Mouse (Mus musculus): ENCODE data around the gene Inhbe. TPM values are rescaled to one million over a fixed set of nuclear protein-coding genes. Genes with fewer than 3 reads are reported as not detected.

Inhbe gene
- total and polyA plus RNA-seq, 2 experiments = 7.5 to 22.6 TPM

- Histone ChIP-seq H3K79me2 (ENCODE audit: control insufficient read depth, insufficient read depth, low read length) (no peaks in the 10 kb centered on the region), H3K9ac (ENCODE audit: low read depth, low read length) (no peak within 1 kb of the TSS), H3K27ac (replicated peaks; ENCODE audit: insufficient read depth, low read depth, low read length) (no peak within 1 kb of the TSS), H3K4me3 (ENCODE audit: insufficient read depth, low read depth, low read length) (peak within 1 kb of the TSS; percentile 16; the same call in 1 of the 2 replicates), H3K27me3 (ENCODE audit: control insufficient read depth, insufficient read depth, low read length) (peaks cover 9% of the 10 kb centered on the region), H3K36me3 (ENCODE audit: control insufficient read depth, insufficient read depth, low read length) (no peaks in the 10 kb centered on the region), H3K4me1 (ENCODE audit: control insufficient read depth, insufficient read depth, low read length) (peaks cover 6% of the 10 kb centered on the region)
- DNase-seq (ENCODE audit: extremely low read depth, low read depth, low spot score) = peak; percentile 75
- WGBS = 1% methylated on average over 29 of the region's 29 CpGs
- TF ChIP-seq POLR2A (IDR thresholded peaks at IDR 0.05; ENCODE audit: extremely low read depth, insufficient read depth, low read length) (no peak), CTCF (IDR thresholded peaks at IDR 0.05; ENCODE audit: low read depth, low read length) (peak; percentile 94)
Measured at GRCm38 (mm10) chr10:127341891-127342639, 12.1 kb downstream of the Inhbe start, which contains the start of gene Gli1. Gli1 (minus strand) TSS chr10:127341974.

GRCm38 (mm10) chr10:127341360-127341690 lies 12.9 kb downstream of the Inhbe start:
- H3K79me2 ChIP-seq (ENCODE audit: control insufficient read depth, insufficient read depth, low read length) = no peaks in the 10 kb centered on the region
- H3K36me3 ChIP-seq (ENCODE audit: control insufficient read depth, insufficient read depth, low read length) = no peaks in the 10 kb centered on the region
- peaks cover 9% of the 10 kb centered on the region for H3K27me3 ChIP-seq (ENCODE audit: control insufficient read depth, insufficient read depth, low read length)
- no peak overlapping the region for H3K27ac ChIP-seq (replicated peaks; ENCODE audit: insufficient read depth, low read depth, low read length)
- TF ChIP-seq POLR2A (IDR thresholded peaks at IDR 0.05; ENCODE audit: extremely low read depth, insufficient read depth, low read length) (no peak), CTCF (IDR thresholded peaks at IDR 0.05; ENCODE audit: low read depth, low read length) (no peak)
- WGBS = 0% methylated on average over 9 of the region's 11 CpGs
- H3K9ac ChIP-seq (ENCODE audit: low read depth, low read length) = no peak overlapping the region
- H3K4me1 ChIP-seq (ENCODE audit: control insufficient read depth, insufficient read depth, low read length) = peaks cover 6% of the 10 kb centered on the region
- no peak for DNase-seq (ENCODE audit: extremely low read depth, low read depth, low spot score)
- H3K4me3 ChIP-seq (ENCODE audit: insufficient read depth, low read depth, low read length) = peak overlapping the region; percentile 16; the same call in 1 of the 2 replicates

GRCm38 (mm10) chr10:127340577-127341359 lies 13.4 kb downstream of the Inhbe start:
- peaks cover 9% of the 10 kb centered on the region for H3K27me3 ChIP-seq (ENCODE audit: control insufficient read depth, insufficient read depth, low read length)
- no peak for DNase-seq (ENCODE audit: extremely low read depth, low read depth, low spot score)
- WGBS = 6% methylated on average over 27 of the region's 27 CpGs

GRCm38 (mm10) chr10:127339683-127340576 lies 14.3 kb downstream of the Inhbe start:
- peaks cover 9% of the 10 kb centered on the region for H3K27me3 ChIP-seq (ENCODE audit: control insufficient read depth, insufficient read depth, low read length)
- H3K9ac ChIP-seq (ENCODE audit: low read depth, low read length) = 0 out of 2 replicates have a peak overlapping the region, but pooled peaks have one; percentile 14
- no peaks in the 10 kb centered on the region for H3K36me3 ChIP-seq (ENCODE audit: control insufficient read depth, insufficient read depth, low read length)
- 2% methylated on average over 42 of the region's 42 CpGs for WGBS
- TF ChIP-seq CTCF (IDR thresholded peaks at IDR 0.05; ENCODE audit: low read depth, low read length) (no peak), POLR2A (IDR thresholded peaks at IDR 0.05; ENCODE audit: extremely low read depth, insufficient read depth, low read length) (no peak)
- DNase-seq (ENCODE audit: extremely low read depth, low read depth, low spot score) = no peak
- H3K79me2 ChIP-seq (ENCODE audit: control insufficient read depth, insufficient read depth, low read length) = no peaks in the 10 kb centered on the region
- peaks cover 6% of the 10 kb centered on the region for H3K4me1 ChIP-seq (ENCODE audit: control insufficient read depth, insufficient read depth, low read length)
- no peak overlapping the region for H3K27ac ChIP-seq (replicated peaks; ENCODE audit: insufficient read depth, low read depth, low read length)
- peak overlapping the region; percentile 52; the same call in 1 of the 2 replicates for H3K4me3 ChIP-seq (ENCODE audit: insufficient read depth, low read depth, low read length)

More at GRCm38 (mm10) chr10:127340577-127341359, 13.4 kb downstream of the Inhbe start:
- Histone ChIP-seq H3K9ac (ENCODE audit: low read depth, low read length) (no peak overlapping the region), H3K27ac (replicated peaks; ENCODE audit: insufficient read depth, low read depth, low read length) (no peak overlapping the region), H3K4me3 (ENCODE audit: insufficient read depth, low read depth, low read length) (no peak overlapping the region; the same call in 1 of the 2 replicates), H3K79me2 (ENCODE audit: control insufficient read depth, insufficient read depth, low read length) (no peaks in the 10 kb centered on the region), H3K36me3 (ENCODE audit: control insufficient read depth, insufficient read depth, low read length) (no peaks in the 10 kb centered on the region), H3K4me1 (ENCODE audit: control insufficient read depth, insufficient read depth, low read length) (peaks cover 6% of the 10 kb centered on the region)
- TF ChIP-seq CTCF (IDR thresholded peaks at IDR 0.05; ENCODE audit: low read depth, low read length) (no peak), POLR2A (IDR thresholded peaks at IDR 0.05; ENCODE audit: extremely low read depth, insufficient read depth, low read length) (no peak)

- no peak for TF ChIP-seq POLR2A (IDR thresholded peaks at IDR 0.05; ENCODE audit: extremely low read depth, insufficient read depth, low read length)
- peak; percentile 85 for TF ChIP-seq CTCF (IDR thresholded peaks at IDR 0.05; ENCODE audit: low read depth, low read length)
- WGBS = under 1% methylated on average over 31 of the region's 31 CpGs
- Histone ChIP-seq H3K79me2 (ENCODE audit: control insufficient read depth, insufficient read depth, low read length) (no peaks in the 10 kb centered on the region), H3K4me1 (ENCODE audit: control insufficient read depth, insufficient read depth, low read length) (peaks cover 6% of the 10 kb centered on the region), H3K36me3 (ENCODE audit: control insufficient read depth, insufficient read depth, low read length) (no peaks in the 10 kb centered on the region), H3K27me3 (ENCODE audit: control insufficient read depth, insufficient read depth, low read length) (peaks cover 9% of the 10 kb centered on the region), H3K9ac (ENCODE audit: low read depth, low read length) (0 out of 2 replicates have a peak overlapping the region, but pooled peaks have one; percentile 14), H3K27ac (replicated peaks; ENCODE audit: insufficient read depth, low read depth, low read length) (no peak overlapping the region), H3K4me3 (ENCODE audit: insufficient read depth, low read depth, low read length) (peak overlapping the region; percentile 52; the same call in 1 of the 2 replicates)
- peak; percentile 76 for DNase-seq (ENCODE audit: extremely low read depth, low read depth, low spot score)
Measured at GRCm38 (mm10) chr10:127338930-127339682, 15.1 kb downstream of the Inhbe start.

Measured in liver, adult 2 months (tissue).